Mouse (Mus musculus): ENCODE results near the gene Gm4181. TPM values are rescaled to one million over a fixed set of nuclear protein-coding genes. Genes with fewer than 3 reads are reported as not detected.
"Not testable (repeated sequence)": the region's sequence is repeated elsewhere in the genome, so short reads cannot be mapped to it uniquely, and the experiment has no call there.

The Gm4181 gene
- total RNA-seq (2021) = not detected
- long read RNA-seq, experiment 1 = 0 reads
- long read RNA-seq, experiment 2 = 0 reads

GRCm38 (mm10) chr14:51635566-51635965, at the start of gene Gm4181:
Gene Gm4181 (minus strand): TSS chr14:51635666.
- intact Hi-C loops (cut with DNase I); H3K27ac ChIP-seq; DNase-seq; H3K4me3 ChIP-seq: not testable (repeated sequence)

GRCm38 (mm10) chr14:51677269-51677668, 41.8 kb upstream of the Gm4181 start:
- TF ChIP-seq CTCF (IDR thresholded peaks at IDR 0.05) = no peak
- DNase-seq = no peak
- H3K27ac ChIP-seq = no peak overlapping the region
- H3K4me3 ChIP-seq = no peak overlapping the region
- intact Hi-C loops (cut with DNase I) = no loop called here

- H3K4me3 ChIP-seq; H3K27ac ChIP-seq; intact Hi-C loops (cut with DNase I): not testable (repeated sequence)
- peak; percentile 18 for DNase-seq
Observed at GRCm38 (mm10) chr14:51632426-51632825, 3.0 kb downstream of the Gm4181 start.

GRCm38 (mm10) chr14:51611210-51611609, 24.3 kb downstream of the Gm4181 start, which contains the start of gene Gm17078:
Gene Gm17078 (minus strand): TSS chr14:51611310.
- TF ChIP-seq CTCF (IDR thresholded peaks at IDR 0.05) = no peak
- DNase-seq = no peak
- no peak within 1 kb of the TSS for H3K4me3 ChIP-seq
- intact Hi-C loops (cut with DNase I) = no loop called here
- no peak within 1 kb of the TSS for H3K27ac ChIP-seq

GRCm38 (mm10) chr14:51592039-51592438, 43.4 kb downstream of the Gm4181 start, which contains the start of gene Gm17174:
Gene Gm17174 (minus strand): TSS chr14:51592139.
- H3K27ac ChIP-seq; intact Hi-C loops (cut with DNase I); DNase-seq; H3K4me3 ChIP-seq: not testable (repeated sequence)

Other genes with a start within 250 kb of the Gm4181 start
- not detected for gene Vmn2r88, start 224.8 kb downstream of the Gm4181 start, total RNA-seq (2021)
- not detected for gene Vmn2r89, start 183.8 kb downstream of the Gm4181 start, total RNA-seq (2021)
- not detected for gene Gm5622, start 82.9 kb downstream of the Gm4181 start, total RNA-seq (2021)
- not detected for gene Gm17175, start 61.6 kb downstream of the Gm4181 start, total RNA-seq (2021)
- gene Gm17174, start 43.5 kb downstream of the Gm4181 start, total RNA-seq (2021) = not detected
- not detected for gene Gm17078, start 24.4 kb downstream of the Gm4181 start, total RNA-seq (2021)
- not detected for gene Gm17079, start 59.8 kb upstream of the Gm4181 start, total RNA-seq (2021)
- gene Gm5800, start 81.5 kb upstream of the Gm4181 start, total RNA-seq (2021) = not detected
- gene Ang4, start 137.9 kb upstream of the Gm4181 start, total RNA-seq (2021) = not detected
- gene AY358078, start 164.4 kb upstream of the Gm4181 start, total RNA-seq (2021) = not detected
- not detected for gene Ear6, start 218.0 kb upstream of the Gm4181 start, total RNA-seq (2021)
- 10 to 100 TPM; 11.5 to 12.9 TPM for gene Mettl17, start 249.2 kb upstream of the Gm4181 start, total RNA-seq (2021)